Mouse (Mus musculus) gastrocnemius, postnatal 36 days (tissue): ENCODE results near the gene Tmem178b. TPM values are rescaled to one million over a fixed set of nuclear protein-coding genes. Genes with fewer than 3 reads are reported as not detected.

Experiments
- DNase-seq, 2 experiments: peaks; one replicate each; pipeline ENCODE4 v3.0.0; 2022
- intact Hi-C: fragments of 180-260 bp; cut with DNase I; formaldehyde crosslinking; loops from one replicate; pipeline ENCODE4 v1.15.1; 2025
- total RNA-seq, 2 experiments: library from RNA; stranded (reverse); gene quantifications; 2 replicates each; pipeline ENCODE4 v1.2.3; 2021

Tmem178b gene
- total RNA-seq, 2 experiments from 2014 or later, result 2.2 to 2.3 TPM

DNA sequence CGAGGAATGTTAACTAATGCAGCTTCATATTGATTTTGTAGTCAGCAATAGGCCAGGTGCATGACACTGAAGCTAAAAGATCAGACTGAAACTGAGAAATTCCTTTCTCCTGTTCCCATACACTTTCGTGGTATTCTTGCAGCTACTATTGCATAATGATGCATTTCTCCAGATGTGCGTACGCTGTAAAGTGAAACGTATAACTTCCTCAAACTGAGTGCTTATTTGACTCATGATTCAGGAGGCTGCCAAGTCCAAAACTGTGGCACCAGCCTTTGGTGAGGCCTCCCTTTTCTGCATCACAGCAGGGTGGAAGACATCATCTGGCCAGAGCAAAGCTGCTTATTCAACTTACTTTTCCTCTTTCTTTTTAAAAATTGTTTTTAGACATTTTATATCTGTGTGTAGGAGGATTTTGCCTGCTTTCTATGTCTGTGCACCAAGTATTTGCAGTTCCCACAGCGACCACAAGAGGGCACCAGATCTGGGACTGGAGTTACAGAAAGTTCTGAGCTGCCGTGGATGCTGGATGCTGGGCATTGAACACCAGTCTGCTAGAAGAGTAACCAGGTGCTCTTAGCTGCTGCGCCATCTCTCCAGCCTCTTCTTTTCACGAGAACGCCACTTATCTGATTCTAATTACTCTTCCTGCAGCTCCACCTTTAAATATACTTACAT lies 362.9 kb downstream of the Tmem178b start:
- DNase-seq, result peak; percentile 59 to 68
- intact Hi-C loops, result loop anchor here (5.0 kb wide), 2 partner anchors 71 to 156 kb away; no protein-coding TSS in a partner anchor

DNA sequence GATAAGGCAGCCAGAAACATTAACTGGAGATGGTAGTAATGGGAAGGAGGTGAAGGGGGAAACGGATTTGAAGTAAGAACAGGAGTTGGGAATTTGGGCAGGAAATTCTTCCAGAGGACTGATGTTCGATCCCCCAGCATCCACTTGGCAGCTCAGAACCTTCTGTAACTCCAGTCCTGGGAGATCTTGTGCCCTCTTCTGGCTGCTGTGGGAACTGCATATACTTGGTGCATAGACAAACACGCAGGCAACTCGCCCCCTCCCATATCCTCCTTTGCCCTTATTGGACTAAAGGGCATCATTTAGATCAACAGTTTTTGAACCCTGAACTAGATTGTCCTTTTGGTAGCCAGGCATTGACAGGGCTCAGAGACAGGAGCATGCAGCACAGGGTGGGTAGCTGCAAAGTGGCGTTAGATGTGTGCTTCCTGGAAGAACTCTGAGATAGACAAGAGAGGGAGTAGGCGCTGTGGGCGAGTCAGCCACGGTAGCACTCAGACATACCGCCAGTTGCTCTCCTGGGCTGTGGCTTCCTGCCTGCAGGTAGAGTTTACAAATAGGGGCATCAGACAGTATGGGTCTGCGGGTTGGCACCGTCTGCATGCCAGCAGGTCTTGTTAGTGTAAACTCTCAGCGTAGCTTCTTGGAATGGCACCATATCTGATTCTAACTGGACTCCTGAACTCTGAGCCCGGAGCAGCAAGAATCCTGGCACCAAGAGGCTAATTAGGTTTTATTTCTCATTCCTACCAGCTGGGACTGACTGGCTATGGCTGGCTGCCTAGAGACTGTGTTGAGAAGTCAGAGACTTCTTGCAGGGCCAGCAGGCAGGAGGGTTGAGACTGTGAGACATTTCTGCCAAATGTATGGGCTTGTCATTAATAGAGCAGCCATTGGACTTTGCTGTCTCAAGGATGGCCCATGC lies 364.0 kb downstream of the Tmem178b start:
- intact Hi-C loops, result loop anchor here (5.0 kb wide), 2 partner anchors 70 to 155 kb away; no protein-coding TSS in a partner anchor
- DNase-seq, result no peak

DNA sequence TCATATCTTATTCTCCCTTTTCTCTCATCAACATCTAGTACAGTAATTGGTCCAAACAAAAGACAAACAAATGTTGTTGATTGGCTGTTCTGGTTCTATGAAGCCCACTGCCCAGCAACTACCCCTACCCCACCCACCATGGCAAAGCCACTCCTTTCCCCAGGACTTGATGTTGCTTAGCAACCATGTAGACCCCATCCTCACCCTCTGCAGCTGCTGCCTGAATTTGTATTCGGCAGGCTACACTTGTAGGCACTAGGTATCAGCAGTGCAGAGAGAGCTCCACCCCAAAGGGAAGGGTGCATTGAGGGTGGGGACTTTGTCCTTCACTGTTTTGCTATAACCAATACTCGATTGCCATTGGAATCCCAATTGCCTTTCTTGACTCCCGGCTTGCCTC lies 365.8 kb downstream of the Tmem178b start:
- intact Hi-C loops, result loop anchor here (5.0 kb wide), 2 partner anchors 68 to 153 kb away; no protein-coding TSS in a partner anchor

DNA sequence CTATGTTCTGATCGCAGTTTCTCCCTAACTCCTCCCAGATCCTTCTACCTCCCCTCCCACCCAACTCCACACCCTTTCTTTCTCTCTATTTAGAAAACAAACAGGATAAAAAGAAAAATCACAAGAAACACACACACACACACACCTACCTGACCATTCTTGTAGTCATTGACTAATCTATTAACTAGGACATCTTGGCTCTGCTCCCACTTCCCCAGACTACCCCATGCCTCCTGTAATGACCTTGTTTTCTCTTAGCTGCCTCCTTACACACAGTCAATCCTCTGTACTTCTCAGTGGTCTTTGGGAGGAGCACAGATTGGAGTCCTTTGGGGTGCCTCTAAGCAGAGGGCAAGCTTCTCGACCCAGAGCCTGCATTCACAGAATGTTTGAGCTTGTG lies 367.6 kb downstream of the Tmem178b start:
- DNase-seq, result no peak
- intact Hi-C loops, result no loop called here

More for the DNA sequence above, 365.8 kb downstream of the Tmem178b start:
- DNase-seq, result no peak

DNA sequence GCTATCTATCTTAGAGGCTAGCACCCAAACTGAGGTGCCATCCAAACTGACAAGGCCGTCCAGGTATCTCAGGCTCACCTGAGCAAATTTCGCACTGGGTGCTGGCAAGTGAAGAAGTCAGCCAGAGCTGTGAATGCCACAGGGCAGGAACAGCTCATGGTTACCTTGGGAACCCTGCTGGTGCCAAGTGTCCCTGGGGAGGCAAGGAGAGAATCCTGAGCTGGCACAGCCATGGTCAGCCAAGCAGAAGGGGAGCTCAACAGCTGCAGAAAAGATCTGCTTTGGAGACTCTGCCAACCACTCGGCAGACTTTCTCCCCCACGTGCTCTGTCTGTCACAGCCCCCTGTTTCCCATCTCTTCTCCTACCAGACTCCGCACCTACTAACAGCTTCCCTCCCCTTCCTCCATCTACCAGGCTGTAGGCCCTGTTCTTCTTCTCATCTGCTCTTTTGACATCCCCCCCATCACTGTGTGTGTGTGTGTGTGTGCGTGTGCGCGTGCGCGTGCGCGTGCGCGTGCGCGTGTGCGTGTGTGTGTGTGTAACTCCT lies 374.4 kb downstream of the Tmem178b start:
- intact Hi-C loops, result no loop called here

DNA sequence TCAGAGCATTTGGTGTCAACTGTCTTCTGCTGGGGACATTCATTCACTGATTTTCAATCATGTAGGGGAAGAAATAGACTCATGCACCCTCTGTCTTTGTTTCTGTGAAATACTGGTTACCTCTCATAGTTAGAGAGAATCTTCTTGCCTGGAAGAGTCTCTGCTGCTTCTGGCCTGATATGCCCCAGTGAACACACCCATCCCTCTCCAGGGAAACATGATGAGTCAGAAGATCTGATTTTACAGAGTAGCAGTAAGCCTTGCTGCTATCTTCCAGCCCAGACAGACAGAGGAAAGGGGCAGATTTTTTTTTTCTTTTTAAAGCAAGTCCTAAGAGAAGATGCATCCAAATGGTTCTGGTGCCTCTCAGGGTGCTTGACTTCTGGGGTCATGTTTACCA lies 376.9 kb downstream of the Tmem178b start:
- DNase-seq, result no peak
- intact Hi-C loops, result no loop called here

More for the DNA sequence above, 374.4 kb downstream of the Tmem178b start:
- DNase-seq, result no peak

GRCm38 (mm10) chr6:40263687-40264086 lies 390.6 kb downstream of the Tmem178b start:
- no peak for DNase-seq
- intact Hi-C loops, result no loop called here

DNA sequence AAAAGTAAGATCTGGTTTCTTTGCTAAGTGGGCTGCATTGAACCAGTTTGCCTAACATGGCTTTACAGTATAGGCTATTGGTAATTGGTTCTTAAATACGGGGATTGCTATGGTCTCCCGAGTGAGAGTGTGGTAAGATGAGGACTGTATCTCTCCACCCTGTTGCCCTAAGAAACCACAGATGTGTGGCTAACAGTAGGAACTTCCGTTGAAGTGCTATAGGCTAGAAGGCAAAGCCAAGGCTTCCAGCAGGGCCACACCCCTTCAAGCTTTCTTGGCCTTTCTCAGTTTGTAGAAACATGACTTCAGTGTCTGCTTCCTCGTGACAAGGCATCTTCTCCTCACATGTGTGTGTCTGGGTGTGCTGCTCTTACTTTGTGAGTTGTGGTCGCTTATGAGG lies 427.6 kb downstream of the Tmem178b start:
- intact Hi-C loops, result no loop called here
- no peak for DNase-seq

- intact Hi-C loops, result no loop called here
- peak; percentile 21 to 34 for DNase-seq
Observed at GRCm38 (mm10) chr6:40303379-40303778, 430.3 kb downstream of the Tmem178b start.

Other genes with a start within 250 kb of the Tmem178b start
- gene Braf, start 147.8 kb upstream of the Tmem178b start, total RNA-seq, result 1 to 10 TPM; 5.1 to 7.1 TPM
- gene Mrps33, start 62.3 kb upstream of the Tmem178b start, total RNA-seq, result 10 to 100 TPM; 52.9 to 57.6 TPM